Mouse (Mus musculus) CD4-positive, CD25-positive, alpha-beta regulatory T cell, adult 4 months (primary cell): ENCODE data around the gene S100a2. TPM values are rescaled to one million over a fixed set of nuclear protein-coding genes. Genes with fewer than 3 reads are reported as not detected.
A peak's percentile ranks its signal among the peaks of the same experiment; 100 is the strongest.

Source experiments
- ATAC-seq: one replicate; pipeline ENCODE4 v1.8.0; 2017
- polyA plus RNA-seq, 2 experiments: library from polyadenylated mRNA; unstranded; fragments of 100-300 nt; shearing (Covaris generic); gene quantifications; one replicate each; pipeline ENCODE4 v1.2.1; 2017

S100a2 gene
- polyA plus RNA-seq, 2 experiments from 2014 or later: not detected

DNA sequence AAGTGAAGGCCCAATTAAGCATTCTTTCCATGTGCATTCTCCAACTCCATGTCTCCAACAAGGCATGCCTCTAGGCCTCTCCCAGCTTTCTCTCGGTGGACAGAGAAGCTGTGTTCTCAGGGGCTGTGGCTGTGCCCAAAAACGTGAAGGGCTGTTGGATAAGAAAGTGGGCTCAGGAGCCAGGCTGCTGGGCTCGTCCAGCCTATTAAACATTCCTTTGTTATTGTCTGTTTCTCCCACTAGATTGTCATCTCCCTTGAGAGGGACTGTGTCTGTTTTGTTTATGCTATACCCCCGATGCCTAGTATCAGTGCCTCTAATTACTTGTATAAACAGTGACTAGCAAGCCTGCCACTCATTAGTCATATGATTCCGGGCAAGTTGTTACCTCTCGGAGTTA lies 7.7 kb downstream of the S100a2 start:
- ATAC-seq: no peak

DNA sequence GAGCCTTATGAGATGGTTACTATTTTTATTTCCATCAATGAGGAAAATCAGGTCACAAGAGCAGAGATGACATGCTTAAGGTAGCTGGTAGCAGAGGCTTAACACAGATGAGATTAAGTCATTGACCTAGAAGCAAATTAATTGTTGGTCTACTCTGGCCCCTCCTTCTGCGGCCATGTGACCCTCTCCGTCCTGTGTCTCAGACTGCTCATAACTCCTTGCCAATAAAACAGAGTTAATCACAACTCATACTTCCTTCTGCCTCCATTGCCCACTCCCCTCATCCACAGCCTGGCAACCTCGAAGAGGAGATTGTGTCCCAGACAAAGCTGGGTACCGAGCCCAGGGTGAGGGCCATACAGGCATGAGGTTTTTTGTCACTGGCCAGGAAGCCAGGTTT lies 8.2 kb downstream of the S100a2 start:
- ATAC-seq: no peak

DNA sequence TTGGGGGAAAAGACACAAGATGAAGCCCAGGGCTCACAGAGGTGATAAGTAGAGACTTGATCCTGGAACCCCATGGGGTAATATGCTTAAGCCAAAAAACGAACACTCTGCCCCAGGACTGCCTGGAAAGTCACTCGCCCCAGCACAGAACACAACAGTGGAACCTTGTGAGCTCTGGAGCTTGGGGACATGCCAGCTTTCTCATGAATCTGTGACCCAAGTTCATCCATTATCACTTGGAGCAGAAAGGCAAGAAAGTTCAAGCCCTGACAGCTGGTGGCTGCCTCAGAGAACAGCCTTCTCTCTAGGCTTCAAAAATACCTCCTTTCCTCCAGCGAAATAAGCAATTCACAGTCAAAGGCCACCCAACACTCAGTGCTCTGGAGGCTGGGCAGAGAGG lies 9.4 kb downstream of the S100a2 start:
- ATAC-seq: no peak

DNA sequence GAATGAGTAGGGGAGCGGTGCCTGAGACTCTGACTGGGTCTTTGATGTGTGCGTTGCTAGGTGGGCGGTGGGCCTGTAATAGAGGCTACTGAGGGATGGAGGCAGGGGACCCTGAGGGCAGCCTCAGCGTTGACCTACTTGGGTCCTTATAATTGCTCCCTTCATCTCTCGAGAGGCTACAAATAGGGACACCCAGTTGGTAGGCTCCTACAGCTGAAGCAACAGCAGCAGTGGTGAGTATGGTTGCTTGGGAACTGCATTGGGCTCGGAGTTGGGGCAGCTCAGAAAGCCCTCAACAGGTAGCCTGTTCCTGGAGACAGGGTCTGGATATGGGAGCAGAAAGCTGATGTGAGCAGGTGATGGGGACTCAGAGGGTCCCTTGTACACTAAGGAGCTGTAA lies 10.0 kb downstream of the S100a2 start:
- ATAC-seq: no peak

DNA sequence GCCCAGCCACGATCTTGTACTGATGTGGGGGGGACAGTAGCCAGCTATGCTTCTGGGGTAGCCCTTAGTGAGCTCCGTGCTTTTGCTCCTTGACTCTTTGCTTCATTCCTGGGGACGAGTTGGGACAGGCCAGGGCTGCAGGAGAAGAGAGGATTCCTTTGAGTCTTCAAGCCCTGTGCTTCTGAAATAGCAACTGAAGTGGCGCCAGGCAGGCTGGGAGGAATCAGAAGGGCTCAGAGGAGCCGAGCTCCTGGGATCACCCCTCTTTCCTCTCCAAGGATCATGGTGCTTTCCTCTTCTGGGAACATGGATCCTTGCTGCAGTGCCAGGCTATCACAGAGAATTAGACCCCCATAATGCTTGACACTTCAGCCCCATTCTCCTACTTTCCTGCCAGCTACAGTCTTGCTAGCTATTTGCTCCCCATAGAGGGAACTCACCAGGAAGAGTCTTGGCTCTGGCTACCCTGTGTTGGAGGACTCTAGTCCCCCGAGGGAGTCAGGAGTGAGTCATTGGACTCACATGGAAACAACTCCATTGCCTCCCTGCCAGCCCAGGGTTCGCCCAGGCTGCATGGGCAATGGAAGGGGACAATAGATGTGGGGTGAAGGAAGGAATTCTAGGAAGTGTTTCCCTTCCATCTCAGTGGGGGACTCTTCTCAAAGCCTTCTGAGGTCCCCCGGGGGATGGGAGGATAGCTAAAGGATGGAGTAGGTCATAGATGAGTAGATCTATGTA lies 10.6 kb downstream of the S100a2 start:
- no peak for ATAC-seq

DNA sequence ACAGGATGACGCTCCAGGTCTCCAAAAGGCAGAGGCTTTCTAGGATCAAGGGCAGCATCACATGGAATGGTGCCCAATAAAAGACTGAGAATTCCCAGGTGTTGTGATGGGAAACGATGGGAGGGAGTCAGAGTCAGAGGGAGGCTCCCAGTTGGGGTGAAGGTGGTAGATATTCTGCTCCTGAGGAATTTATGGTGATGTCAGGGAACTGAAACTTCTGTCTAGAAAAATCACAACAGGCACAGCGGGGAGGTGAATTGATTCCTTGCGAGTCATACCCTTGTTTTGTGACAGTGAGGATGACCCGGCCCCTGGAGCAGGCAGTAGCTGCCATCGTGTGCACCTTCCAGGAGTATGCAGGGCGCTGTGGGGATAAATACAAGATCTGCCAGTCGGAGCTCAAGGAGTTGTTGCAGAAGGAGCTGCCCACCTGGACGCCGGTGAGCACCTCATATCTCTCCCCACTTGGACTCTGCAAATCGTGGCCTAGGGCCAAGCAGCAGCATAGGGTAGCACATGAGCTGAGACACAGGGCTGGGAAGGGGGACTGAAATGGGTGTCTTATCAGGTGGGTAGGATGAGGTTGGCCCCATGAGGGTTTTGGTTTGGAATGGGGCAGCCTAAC lies 11.6 kb downstream of the S100a2 start, which contains the start of gene Gm42674:
Gene Gm42674, plus strand, starts transcription at position 419 of the 625 bp plus-strand sequence.
- no peak for ATAC-seq

DNA sequence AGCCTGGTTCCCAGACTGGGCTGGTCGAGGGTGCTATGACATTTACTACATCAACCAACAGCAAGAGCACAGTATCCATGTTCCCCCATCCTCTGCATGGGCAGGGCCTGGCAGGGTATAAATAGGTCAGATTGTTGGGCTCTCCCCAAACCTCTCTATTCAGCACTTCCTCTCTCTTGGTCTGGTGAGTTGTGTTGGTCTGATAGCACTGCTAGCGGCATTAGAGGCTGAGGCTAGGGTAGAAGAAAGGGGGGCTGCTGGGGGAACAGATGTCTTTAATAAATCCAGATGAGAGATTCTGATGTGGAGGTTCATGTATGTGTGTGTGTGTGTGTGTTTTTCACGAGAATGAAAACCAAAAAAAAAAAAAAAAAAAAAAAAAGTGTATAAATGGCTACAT lies 13.6 kb downstream of the S100a2 start, which contains the start of gene S100a4:
Gene S100a4, plus strand, starts transcription at position 149 of the 400 bp plus-strand sequence.
- ATAC-seq: peak; percentile 69

DNA sequence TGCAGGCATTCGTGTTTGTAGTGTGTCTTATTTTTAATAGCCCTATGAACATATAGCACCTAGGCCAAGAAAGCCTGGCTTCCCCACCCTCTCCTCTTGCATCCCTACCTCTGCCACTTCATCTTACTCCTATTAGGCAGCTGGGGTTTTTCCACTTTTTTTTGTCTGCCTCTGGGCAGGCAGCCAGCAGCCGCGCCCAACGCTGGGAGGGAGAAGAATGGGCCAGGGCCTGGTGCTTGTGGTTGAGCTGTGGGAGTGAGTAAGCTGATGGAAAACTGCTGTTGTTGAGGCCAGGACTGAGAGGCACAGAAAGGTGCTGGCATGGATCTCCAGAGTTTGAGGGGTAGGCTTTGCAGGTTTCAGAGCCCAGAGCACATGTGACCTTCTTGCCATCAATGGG lies 14.4 kb downstream of the S100a2 start:
- peak; percentile 16 for ATAC-seq

DNA sequence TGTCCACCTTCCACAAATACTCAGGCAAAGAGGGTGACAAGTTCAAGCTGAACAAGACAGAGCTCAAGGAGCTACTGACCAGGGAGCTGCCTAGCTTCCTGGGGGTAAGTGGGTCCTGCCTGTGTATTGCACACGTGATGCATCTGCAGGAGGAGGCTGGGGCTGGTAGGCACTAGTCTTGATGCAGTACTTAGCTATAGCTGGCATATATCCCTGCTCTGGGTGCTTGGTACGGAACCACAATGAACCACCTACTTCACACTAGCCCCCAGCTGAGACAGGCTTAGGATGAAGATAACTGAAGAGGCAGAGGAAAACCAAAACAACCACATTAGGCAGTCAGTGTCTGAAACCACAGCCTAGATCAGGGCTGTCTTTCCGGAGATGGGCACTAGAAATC lies 15.0 kb downstream of the S100a2 start:
- ATAC-seq: peak; percentile 45

DNA sequence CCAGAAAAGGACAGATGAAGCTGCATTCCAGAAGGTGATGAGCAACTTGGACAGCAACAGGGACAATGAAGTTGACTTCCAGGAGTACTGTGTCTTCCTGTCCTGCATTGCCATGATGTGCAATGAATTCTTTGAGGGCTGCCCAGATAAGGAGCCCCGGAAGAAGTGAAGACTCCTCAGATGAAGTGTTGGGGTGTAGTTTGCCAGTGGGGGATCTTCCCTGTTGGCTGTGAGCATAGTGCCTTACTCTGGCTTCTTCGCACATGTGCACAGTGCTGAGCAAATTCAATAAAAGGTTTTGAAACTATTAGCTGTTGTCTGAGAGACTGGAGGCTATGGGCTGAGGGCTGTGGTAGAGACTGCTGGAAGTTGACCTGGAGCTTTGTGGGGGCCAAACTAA lies 15.7 kb downstream of the S100a2 start:
- ATAC-seq: no peak

DNA sequence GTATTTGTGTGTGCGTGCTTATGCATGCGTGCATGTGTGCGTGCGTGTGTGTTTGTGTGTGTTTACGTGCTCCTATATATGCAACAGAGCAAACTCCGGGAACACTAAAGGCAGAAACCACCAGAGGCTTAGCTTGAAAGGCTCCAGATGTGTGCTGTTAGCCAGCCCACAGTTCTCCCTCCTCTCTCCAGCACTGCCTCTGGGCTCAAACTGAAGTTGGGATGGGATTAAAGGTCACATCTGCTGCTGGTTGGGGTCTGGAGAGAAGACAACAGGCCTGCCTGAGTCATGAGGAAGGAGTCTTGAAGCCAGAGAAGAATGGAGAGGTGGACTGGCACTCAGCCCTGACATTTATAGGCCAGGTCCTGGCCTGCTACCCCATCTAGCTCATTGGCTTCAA lies 16.1 kb downstream of the S100a2 start:
- no peak for ATAC-seq

DNA sequence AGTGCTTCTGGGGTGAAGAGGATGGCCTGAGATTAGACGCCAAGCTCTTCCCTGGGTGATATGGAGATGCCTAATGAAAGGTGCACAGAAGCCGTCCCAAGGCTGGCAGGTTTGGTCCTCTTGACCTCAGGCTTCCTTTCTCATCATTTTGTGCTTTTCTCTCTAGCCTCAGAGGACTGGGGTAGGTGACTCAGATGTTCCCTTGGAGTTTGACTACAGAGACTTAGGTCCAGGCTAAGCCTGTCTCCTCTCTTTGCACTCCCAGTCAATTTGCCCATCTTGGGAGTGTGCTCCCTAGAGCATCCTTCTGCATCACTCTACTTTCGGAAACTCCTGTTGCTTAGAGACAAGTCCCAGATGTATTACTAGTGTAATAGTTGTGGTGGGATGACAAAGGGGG lies 17.3 kb downstream of the S100a2 start:
- no peak for ATAC-seq

DNA sequence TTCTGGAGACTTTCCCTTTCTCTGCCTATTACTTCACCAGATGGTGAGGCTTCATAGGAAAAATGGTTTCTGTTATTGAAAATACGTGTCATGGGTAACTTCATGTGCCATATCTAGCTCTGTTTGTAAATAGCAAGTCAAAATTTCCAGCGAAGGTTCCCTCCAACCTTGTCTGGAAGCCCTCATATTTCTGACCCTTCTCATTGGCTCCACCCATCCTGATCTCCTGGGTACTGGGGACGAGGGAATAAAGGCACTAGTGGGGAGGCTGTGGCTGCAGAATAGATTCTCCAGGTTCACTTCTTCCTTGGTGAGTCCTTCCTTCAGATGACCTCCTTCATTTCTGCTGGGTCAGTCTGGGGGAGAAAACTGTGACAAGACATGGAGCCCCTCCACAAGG lies 18.2 kb downstream of the S100a2 start, which contains the start of gene S100a5:
Gene S100a5, plus strand, starts transcription at position 301 of the 400 bp plus-strand sequence.
- ATAC-seq: no peak

DNA sequence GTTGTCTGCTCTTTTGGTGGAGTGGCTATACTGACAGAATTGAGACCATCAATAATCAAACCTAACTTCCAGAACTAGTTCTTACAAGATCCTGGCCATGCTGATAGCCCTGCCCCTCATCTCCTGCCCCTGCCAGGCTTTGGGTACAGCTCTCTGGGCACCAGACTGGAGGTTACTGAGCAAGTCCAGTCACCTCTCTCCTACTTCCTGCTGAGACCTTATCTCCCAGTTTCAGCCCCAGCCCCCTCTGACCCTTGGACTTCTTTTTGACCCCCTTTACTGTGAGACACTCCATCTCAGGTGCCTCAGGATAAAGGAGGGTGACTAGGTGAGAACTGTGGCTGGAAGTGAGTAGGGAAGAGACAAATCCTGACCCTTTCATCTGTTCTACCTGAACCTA lies 19.1 kb downstream of the S100a2 start:
- ATAC-seq: no peak

DNA sequence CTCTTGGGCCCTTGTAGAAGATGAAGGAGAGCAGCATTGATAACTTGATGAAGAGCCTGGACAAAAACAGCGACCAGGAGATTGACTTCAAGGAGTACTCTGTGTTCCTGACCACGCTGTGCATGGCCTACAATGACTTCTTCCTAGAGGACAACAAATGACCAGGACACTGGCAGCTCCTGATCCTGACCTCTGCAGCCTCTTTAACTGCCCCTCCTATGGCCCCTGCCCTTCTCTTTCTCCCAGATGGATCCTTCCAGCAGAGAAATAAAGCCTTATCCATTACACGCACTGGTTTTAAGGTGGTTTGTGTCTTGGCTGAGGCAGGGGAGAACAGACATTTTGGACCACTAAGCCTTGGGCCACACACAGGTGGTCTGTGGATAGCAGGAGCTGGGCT lies 21.4 kb downstream of the S100a2 start:
- no peak for ATAC-seq

DNA sequence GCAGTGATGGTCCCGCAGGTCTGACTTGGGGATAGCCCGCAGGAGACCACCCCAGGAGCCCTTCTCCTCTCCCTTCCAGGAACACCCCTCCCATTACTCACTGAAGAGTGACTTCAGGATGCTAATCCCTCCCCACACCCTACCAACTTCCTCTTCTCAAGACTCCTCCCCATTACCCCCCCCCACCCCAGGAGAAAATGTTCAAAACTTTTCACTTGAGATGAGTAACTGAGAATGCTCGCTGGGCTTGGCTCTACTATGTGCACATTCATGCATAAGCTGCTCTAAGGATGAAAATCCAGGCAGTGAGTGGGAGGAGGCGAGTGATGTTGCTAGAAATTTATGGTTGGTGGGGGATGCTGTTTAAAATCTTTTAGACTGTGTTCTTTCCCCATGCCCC lies 22.0 kb downstream of the S100a2 start:
- peak; percentile 15 for ATAC-seq

DNA sequence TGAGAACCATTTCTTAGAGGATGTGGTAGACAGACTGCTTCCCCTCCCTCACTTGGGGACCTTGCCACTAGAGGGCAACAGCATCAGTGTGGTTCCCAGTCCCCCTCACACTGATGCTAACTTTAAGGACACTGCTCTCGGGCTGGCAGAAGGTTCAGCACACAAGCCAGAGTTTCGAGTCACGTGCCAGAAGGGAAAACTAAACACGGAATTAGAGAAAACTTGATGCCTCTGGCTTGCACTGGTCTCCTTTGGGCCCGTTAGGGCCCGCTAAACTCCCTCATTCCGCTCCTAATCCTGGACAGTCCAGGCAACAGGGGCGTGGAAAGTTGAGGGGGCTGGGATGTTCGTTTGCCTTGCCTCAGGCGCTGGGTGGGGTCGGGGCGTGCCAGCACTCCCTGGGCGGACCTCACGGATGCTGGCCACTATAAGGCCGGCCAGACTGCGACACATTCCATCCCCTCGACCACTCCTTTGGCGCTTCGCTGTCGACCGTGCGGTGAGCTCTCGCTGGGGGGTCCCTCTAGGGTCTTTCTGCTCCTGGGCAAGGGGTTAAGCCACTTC lies 22.8 kb downstream of the S100a2 start, which contains the start of gene S100a6:
Gene S100a6, plus strand, starts transcription at position 155 of the 564 bp plus-strand sequence.
- peak; percentile 89 for ATAC-seq

DNA sequence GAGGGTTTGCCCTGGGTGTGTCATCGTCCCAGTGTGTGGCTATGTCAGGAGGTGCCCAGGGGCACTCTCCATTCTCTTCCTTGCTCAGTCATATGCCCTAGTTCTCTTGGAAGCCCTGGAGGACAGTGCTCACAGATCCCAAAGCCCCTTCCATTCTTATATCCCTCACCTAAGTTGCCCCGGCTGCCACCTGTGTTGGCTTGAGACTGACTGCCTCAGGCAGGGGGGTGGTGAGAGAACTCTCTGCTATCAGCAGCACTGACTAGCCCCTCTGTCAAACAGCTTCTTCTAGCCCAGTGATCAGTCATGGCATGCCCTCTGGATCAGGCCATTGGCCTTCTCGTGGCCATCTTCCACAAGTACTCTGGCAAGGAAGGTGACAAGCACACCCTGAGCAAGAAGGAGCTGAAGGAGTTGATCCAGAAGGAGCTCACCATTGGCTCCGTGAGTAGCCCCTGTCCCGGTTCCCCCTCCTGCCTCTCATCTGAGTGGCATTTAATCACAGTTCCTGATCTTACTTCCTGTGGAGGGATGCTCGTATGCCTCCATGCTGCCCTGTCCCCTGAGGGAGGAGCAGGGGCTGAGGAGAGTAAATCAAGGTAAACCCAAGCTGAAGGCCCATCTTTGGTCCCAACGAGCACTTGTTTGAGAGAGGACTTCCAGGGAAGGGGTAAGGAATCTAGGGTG lies 23.6 kb downstream of the S100a2 start:
- ATAC-seq: no peak

DNA sequence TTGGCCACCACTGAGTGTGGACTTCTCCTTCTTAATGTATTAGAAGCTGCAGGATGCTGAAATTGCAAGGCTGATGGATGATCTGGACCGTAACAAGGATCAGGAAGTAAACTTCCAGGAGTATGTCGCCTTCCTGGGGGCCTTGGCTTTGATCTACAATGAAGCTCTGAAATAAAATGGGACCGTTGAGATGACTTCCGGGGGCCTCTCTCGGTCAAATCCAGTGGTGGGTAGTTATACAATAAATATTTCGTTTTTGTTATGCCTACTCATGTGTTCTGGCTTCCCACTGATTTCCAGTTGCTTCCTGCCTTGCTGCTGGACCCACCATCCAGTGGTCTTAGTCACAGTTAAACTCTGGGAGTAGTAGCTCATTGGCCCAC lies 24.1 kb downstream of the S100a2 start:
- ATAC-seq: no peak

DNA sequence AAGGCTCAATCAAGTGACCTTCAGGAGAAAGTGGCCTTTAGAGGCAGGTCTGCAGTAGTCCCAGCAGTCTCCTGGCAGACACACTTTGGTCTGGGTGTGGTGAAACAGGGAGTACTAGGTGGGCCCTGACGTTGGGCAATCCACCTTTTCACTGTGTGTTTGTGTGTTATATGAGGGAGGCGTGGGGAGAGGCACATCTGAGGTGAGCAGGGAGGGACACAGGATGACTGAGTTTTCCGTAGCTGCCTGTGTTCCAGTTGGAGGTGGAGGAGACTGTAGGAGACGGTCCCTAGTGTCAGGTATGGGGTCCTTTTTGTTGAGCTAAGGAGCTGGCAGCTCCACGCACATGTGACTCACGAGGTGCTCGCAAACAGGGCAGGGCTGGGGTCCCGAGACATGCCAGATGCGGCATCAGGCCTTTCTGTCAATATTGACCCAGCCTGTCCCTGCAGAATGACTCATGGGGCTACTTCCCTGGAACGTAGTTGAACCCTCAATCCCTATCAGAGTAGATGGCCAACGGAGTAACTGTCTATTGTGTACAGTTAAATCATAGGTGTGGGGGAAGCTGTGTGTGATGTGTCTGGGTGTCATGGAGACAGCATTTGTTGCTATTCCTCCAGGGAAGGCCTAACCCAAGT lies 24.7 kb downstream of the S100a2 start:
- ATAC-seq: no peak

DNA sequence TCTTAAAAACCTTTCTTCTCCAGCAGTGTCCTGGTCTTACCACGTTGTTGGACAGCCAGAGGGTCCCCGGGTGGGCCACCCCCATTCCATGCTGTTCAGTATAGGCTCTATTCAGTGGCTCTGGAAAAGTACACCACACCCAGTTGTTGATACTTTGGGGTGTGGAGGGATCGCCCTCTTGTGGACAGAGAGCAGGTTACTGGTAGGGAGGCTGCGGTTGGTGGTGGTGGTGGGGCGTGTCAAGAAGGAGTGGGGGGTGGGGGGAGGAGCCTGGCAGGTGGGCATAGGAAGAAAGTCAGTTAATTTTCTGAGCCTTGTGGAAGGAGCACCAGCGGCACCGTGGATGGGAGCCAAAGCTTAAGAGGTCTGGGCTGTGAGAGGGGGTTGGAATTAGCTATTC lies 25.4 kb downstream of the S100a2 start:
- ATAC-seq: peak; percentile 81

DNA sequence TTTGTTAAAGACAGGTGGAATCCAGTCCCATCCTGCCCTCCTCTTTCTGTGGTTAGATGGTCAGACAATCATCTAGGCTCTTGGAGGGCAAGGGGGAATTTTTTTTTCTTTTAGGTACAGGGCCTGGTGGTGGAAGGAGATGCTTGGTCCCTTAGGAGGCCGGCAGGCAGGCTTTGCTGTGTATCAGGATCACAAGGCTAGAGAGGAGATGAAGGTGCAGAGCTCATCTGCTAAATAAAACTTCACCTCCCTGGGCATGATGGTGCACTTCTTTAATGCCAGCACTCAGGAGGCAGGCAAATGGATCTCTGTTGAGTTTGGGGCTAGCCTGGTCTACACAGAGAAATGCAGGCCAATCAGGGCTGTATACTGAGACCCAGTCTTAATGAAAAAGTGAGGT lies 25.9 kb downstream of the S100a2 start:
- ATAC-seq: no peak

DNA sequence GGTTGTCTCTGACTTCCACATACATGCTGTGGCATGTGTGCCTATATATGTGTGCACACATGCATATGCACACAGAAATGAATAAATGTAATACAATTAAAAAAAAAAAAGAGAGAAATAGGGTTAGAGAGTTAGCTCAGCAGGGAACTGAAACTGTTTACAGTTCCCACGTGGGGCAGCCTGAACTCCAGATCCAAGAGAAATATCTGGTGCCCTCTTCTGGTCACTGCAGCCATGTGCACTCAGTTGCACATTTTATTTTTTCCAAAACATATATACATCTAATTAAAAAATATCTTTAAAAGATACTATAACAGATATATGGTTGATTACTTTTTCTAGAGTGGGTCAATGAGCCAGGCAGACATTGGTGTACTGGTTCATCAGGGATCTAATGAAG lies 27.5 kb downstream of the S100a2 start:
- ATAC-seq: no peak
